ENCODE assay signal across 1 mouse cellular context in genomic region chr9:107935790-107936214, GRCm38 (mm10).
A peak's percentile ranks its signal among the peaks of the same experiment; 100 is the strongest.
TF ChIP-seq lines count a peak whose summit lies in the region.

No protein-coding gene starts in this region.

TF ChIP-seq in MEL, 35 proteins besides CTCF, POLR2A, EP300 and RAD21:
- TF ChIP-seq TBP (IDR thresholded peaks at IDR 0.05; ENCODE audit: low read depth, low read length) (peak; percentile 70), TCF12 (IDR thresholded peaks at IDR 0.05; ENCODE audit: low read depth, low read length) (peak; percentile 73), ZMIZ1 (IDR thresholded peaks at IDR 0.05; ENCODE audit: low read depth, low read length) (no peak), UBTF (IDR thresholded peaks at IDR 0.05; ENCODE audit: borderline replicate concordance, insufficient read depth, low read depth, low read length) (peak; percentile 93; the same call in 1 of the 2 replicates), GATA1 (IDR thresholded peaks at IDR 0.05; ENCODE audit: low read depth, low read length) (no peak)
